Mouse (Mus musculus) right cerebral cortex, adult 2 months (tissue): Measurements from ENCODE around the gene Clcn5.

Experiments
- DNase-seq, 2 experiments: peaks; one replicate each; pipeline ENCODE4 v3.0.0; 2021 to 2022; ENCODE audit warnings: low spot score in 2 of 2

The Clcn5 gene

GRCm38 (mm10) chrX:7319089-7319721 lies at the start of gene Clcn5:
Clcn5 (minus strand) TSS chrX:7319358.
- peak; percentile 90 to 92 for DNase-seq

GRCm38 (mm10) chrX:7325455-7325854 lies 6.3 kb upstream of the Clcn5 start:
- DNase-seq: no peak

- DNase-seq: peak; percentile 70
These were observed 3.1 kb upstream of the Clcn5 start for GRCm38 (mm10) chrX:7322288-7322687.

GRCm38 (mm10) chrX:7320571-7320970 lies 1.4 kb upstream of the Clcn5 start:
- DNase-seq: no peak

GRCm38 (mm10) chrX:7318551-7319025 lies 570 bp downstream of the Clcn5 start:
- DNase-seq: peak; percentile 6 to 18

- DNase-seq: peak; percentile 43 to 54
These were observed 4.0 kb downstream of the Clcn5 start for GRCm38 (mm10) chrX:7315115-7315514.

GRCm38 (mm10) chrX:7314645-7315044 lies 4.5 kb downstream of the Clcn5 start:
- no peak for DNase-seq

- no peak for DNase-seq
These were observed 10.9 kb downstream of the Clcn5 start for GRCm38 (mm10) chrX:7308242-7308641.

GRCm38 (mm10) chrX:7306861-7307260 lies 12.3 kb downstream of the Clcn5 start:
- no peak for DNase-seq

- DNase-seq: no peak
These were observed 26.2 kb downstream of the Clcn5 start for GRCm38 (mm10) chrX:7292981-7293380.

- DNase-seq: no peak
These were observed 26.9 kb downstream of the Clcn5 start for GRCm38 (mm10) chrX:7292151-7292768.

- DNase-seq: no peak
These were observed 30.2 kb downstream of the Clcn5 start for GRCm38 (mm10) chrX:7288976-7289375.

- DNase-seq: no peak
These were observed 32.0 kb downstream of the Clcn5 start for GRCm38 (mm10) chrX:7287051-7287734.

- no peak for DNase-seq
These were observed 36.5 kb downstream of the Clcn5 start for GRCm38 (mm10) chrX:7282636-7283035.

- no peak for DNase-seq
These were observed 39.4 kb downstream of the Clcn5 start for GRCm38 (mm10) chrX:7279722-7280121.

GRCm38 (mm10) chrX:7276564-7276963 lies 42.6 kb downstream of the Clcn5 start:
- DNase-seq: no peak

- DNase-seq: no peak
These were observed 58.0 kb downstream of the Clcn5 start for GRCm38 (mm10) chrX:7261149-7261548.

- no peak for DNase-seq
These were observed 58.6 kb downstream of the Clcn5 start for GRCm38 (mm10) chrX:7260400-7261113.

GRCm38 (mm10) chrX:7259718-7260117 lies 59.4 kb downstream of the Clcn5 start:
- DNase-seq: no peak

- no peak for DNase-seq
These were observed 63.1 kb downstream of the Clcn5 start for GRCm38 (mm10) chrX:7256022-7256421.

GRCm38 (mm10) chrX:7204099-7204498 lies 115.1 kb downstream of the Clcn5 start:
- DNase-seq: no peak

- no peak for DNase-seq
These were observed 115.6 kb downstream of the Clcn5 start for GRCm38 (mm10) chrX:7203535-7203934.
